Mouse (Mus musculus): Measurements from ENCODE around the gene Ankrd10.

GRCm38 (mm10) chr8:11608848-11609247 lies 26.7 kb downstream of the Ankrd10 start:
- TF ChIP-seq CTCF (IDR thresholded peaks at IDR 0.05; ENCODE audit: low read depth) (no peak), EP300 (IDR thresholded peaks at IDR 0.05; ENCODE audit: low read depth) (no peak)

Data from liver, postnatal 0 days (tissue).